Mouse (Mus musculus): ENCODE measurements around the gene Kifc3.

GRCm38 (mm10) chr8:95223969-95224368 is 21.4 kb upstream of the Kifc3 start:
- TF ChIP-seq POLR2A (IDR thresholded peaks at IDR 0.05; ENCODE audit: borderline replicate concordance, control insufficient read depth, low read depth, low read length) = no peak
- no peak for TF ChIP-seq CTCF (IDR thresholded peaks at IDR 0.05; ENCODE audit: control insufficient read depth, insufficient read depth, low read length)
